Mouse (Mus musculus): Measurements from ENCODE around the gene Lurap1l. TPM values are rescaled to one million over a fixed set of nuclear protein-coding genes. Genes with fewer than 3 reads are reported as not detected.

Gene Lurap1l
- total RNA-seq, 2 experiments from 2014 or later, result 2.4 to 2.8 TPM

Small RNA genes within 50 kb of the gene (microRNA-seq; reads per million reads assigned to microRNA genes)
- gene Gm27452, result 0 reads per million in 2 experiments

Other genes starting within 250 kb of the Lurap1l start
- gene Tyrp1, start 76.5 kb upstream of the Lurap1l start, total RNA-seq (2021), result under 1 TPM; 0.43 to 0.52 TPM